Mouse (Mus musculus): ENCODE measurements at regions not wholly inside any gene's neighbourhood (a gene's known extent, or its start where the extent isn't known, plus 50 kb on each side); places are given as distances from the start of the nearest gene placed in this dataset.
"Not testable (repeated sequence)": the region's sequence is repeated elsewhere in the genome, so short reads cannot be mapped to it uniquely, and the experiment has no call there.

- 41% methylated on average over 3 of the region's 3 CpGs for WGBS
- no peaks in the 10 kb centered on the region for H3K9me3 ChIP-seq
- no peak overlapping the region for H3K27ac ChIP-seq (replicated peaks)
- no peak for ATAC-seq (ENCODE audit: extremely low read depth, insufficient number of reproducible peaks, low FRiP score, low TSS enrichment)
- H3K27me3 ChIP-seq (replicated peaks), result no peaks in the 10 kb centered on the region
- no peaks in the 10 kb centered on the region for H3K36me3 ChIP-seq
- H3K9ac ChIP-seq, result no peak overlapping the region
- H3K4me1 ChIP-seq, result 0 out of 2 replicates have a peak, but pooled peaks cover 3% of the 10 kb centered on the region
- H3K4me3 ChIP-seq, result no peak overlapping the region
- H3K4me2 ChIP-seq, result no peak overlapping the region
These were observed 112.2 kb upstream of the Plxna2 start for GRCm38 (mm10) chr1:194505826-194506225.

- no peak overlapping the region for H3K4me2 ChIP-seq
- H3K27ac ChIP-seq (replicated peaks), result no peak overlapping the region
- H3K4me1 ChIP-seq, result 0 out of 2 replicates have a peak, but pooled peaks cover 3% of the 10 kb centered on the region
- no peak overlapping the region for H3K4me3 ChIP-seq
- no peak overlapping the region for H3K9ac ChIP-seq
- no peaks in the 10 kb centered on the region for H3K27me3 ChIP-seq (replicated peaks)
- H3K9me3 ChIP-seq, result no peaks in the 10 kb centered on the region
- no peaks in the 10 kb centered on the region for H3K36me3 ChIP-seq
- ATAC-seq (ENCODE audit: extremely low read depth, insufficient number of reproducible peaks, low FRiP score, low TSS enrichment), result no peak
These were observed 113.8 kb upstream of the Plxna2 start for GRCm38 (mm10) chr1:194504207-194504606.

GRCm38 (mm10) chr1:194503517-194503916 lies 114.5 kb upstream of the Plxna2 start:
- Histone ChIP-seq H3K36me3 (no peaks in the 10 kb centered on the region), H3K4me1 (0 out of 2 replicates have a peak, but pooled peaks cover 3% of the 10 kb centered on the region), H3K4me2 (no peak overlapping the region), H3K27me3 (replicated peaks) (no peaks in the 10 kb centered on the region), H3K27ac (replicated peaks) (no peak overlapping the region), H3K9ac (no peak overlapping the region), H3K4me3 (no peak overlapping the region), H3K9me3 (no peaks in the 10 kb centered on the region)
- WGBS, result 66% methylated on average over 3 of the region's 3 CpGs
- ATAC-seq (ENCODE audit: extremely low read depth, insufficient number of reproducible peaks, low FRiP score, low TSS enrichment), result no peak

GRCm38 (mm10) chr1:194496424-194496823 lies 121.6 kb upstream of the Plxna2 start:
- ATAC-seq (ENCODE audit: extremely low read depth, insufficient number of reproducible peaks, low FRiP score, low TSS enrichment), result no peak
- no peak overlapping the region for H3K27ac ChIP-seq (replicated peaks)
- no peaks in the 10 kb centered on the region for H3K9me3 ChIP-seq
- H3K4me2 ChIP-seq, result no peak overlapping the region
- H3K27me3 ChIP-seq (replicated peaks), result no peaks in the 10 kb centered on the region
- H3K36me3 ChIP-seq, result no peaks in the 10 kb centered on the region
- no peaks in the 10 kb centered on the region for H3K4me1 ChIP-seq
- WGBS, result 54% methylated on average over 2 of the region's 2 CpGs
- no peak overlapping the region for H3K9ac ChIP-seq
- H3K4me3 ChIP-seq, result no peak overlapping the region

- Histone ChIP-seq H3K4me2 (no peak overlapping the region), H3K9me3 (no peaks in the 10 kb centered on the region), H3K27ac (replicated peaks) (no peak overlapping the region), H3K4me1 (no peaks in the 10 kb centered on the region), H3K4me3 (no peak overlapping the region), H3K27me3 (replicated peaks) (no peaks in the 10 kb centered on the region), H3K9ac (no peak overlapping the region), H3K36me3 (no peaks in the 10 kb centered on the region)
- no peak for ATAC-seq (ENCODE audit: extremely low read depth, insufficient number of reproducible peaks, low FRiP score, low TSS enrichment)
These were observed 126.9 kb upstream of the Plxna2 start for GRCm38 (mm10) chr1:194491111-194491510.

GRCm38 (mm10) chr1:194488126-194488525 lies 129.9 kb upstream of the Plxna2 start:
- H3K36me3 ChIP-seq, result no peaks in the 10 kb centered on the region
- no peak for ATAC-seq (ENCODE audit: extremely low read depth, insufficient number of reproducible peaks, low FRiP score, low TSS enrichment)

GRCm38 (mm10) chr1:194482717-194483059 lies 135.3 kb upstream of the Plxna2 start:
- H3K4me1 ChIP-seq, result peaks cover 6% of the 10 kb centered on the region
- no peak overlapping the region for H3K9ac ChIP-seq
- ATAC-seq (ENCODE audit: extremely low read depth, insufficient number of reproducible peaks, low FRiP score, low TSS enrichment), result no peak
- H3K27me3 ChIP-seq (replicated peaks), result no peaks in the 10 kb centered on the region
- no peaks in the 10 kb centered on the region for H3K36me3 ChIP-seq
- no peak overlapping the region for H3K4me2 ChIP-seq
- H3K4me3 ChIP-seq, result no peak overlapping the region
- H3K27ac ChIP-seq (replicated peaks), result no peak overlapping the region
- H3K9me3 ChIP-seq, result no peaks in the 10 kb centered on the region

More at GRCm38 (mm10) chr1:194488126-194488525, 129.9 kb upstream of the Plxna2 start:
- H3K9ac ChIP-seq, result no peak overlapping the region
- H3K27me3 ChIP-seq (replicated peaks), result no peaks in the 10 kb centered on the region
- H3K4me1 ChIP-seq, result no peaks in the 10 kb centered on the region
- no peak overlapping the region for H3K27ac ChIP-seq (replicated peaks)
- no peak overlapping the region for H3K4me3 ChIP-seq
- H3K4me2 ChIP-seq, result no peak overlapping the region
- no peaks in the 10 kb centered on the region for H3K9me3 ChIP-seq

- Histone ChIP-seq H3K36me3 (no peaks in the 10 kb centered on the region), H3K27ac (replicated peaks) (no peak overlapping the region), H3K4me1 (peaks cover 6% of the 10 kb centered on the region), H3K27me3 (replicated peaks) (no peaks in the 10 kb centered on the region), H3K4me2 (no peak overlapping the region), H3K9ac (no peak overlapping the region), H3K4me3 (no peak overlapping the region), H3K9me3 (no peaks in the 10 kb centered on the region)
- no peak for ATAC-seq (ENCODE audit: extremely low read depth, insufficient number of reproducible peaks, low FRiP score, low TSS enrichment)
- WGBS, result 34% methylated on average over 6 of the region's 6 CpGs
These were observed 135.9 kb upstream of the Plxna2 start for GRCm38 (mm10) chr1:194482001-194482716.

GRCm38 (mm10) chr1:194471281-194471680 lies 146.7 kb upstream of the Plxna2 start:
- H3K4me3 ChIP-seq; H3K4me1 ChIP-seq; H3K36me3 ChIP-seq; ATAC-seq (ENCODE audit: extremely low read depth, insufficient number of reproducible peaks, low FRiP score, low TSS enrichment); H3K9me3 ChIP-seq; H3K9ac ChIP-seq; H3K27me3 ChIP-seq (replicated peaks); H3K4me2 ChIP-seq; H3K27ac ChIP-seq (replicated peaks): not testable (repeated sequence)
- WGBS, result 75% methylated on average over 2 of the region's 2 CpGs

- Histone ChIP-seq H3K9me3 (no peaks in the 10 kb centered on the region), H3K9ac (no peak overlapping the region), H3K4me1 (no peaks in the 10 kb centered on the region), H3K4me2 (no peak overlapping the region), H3K27me3 (replicated peaks) (no peaks in the 10 kb centered on the region), H3K36me3 (no peaks in the 10 kb centered on the region), H3K27ac (replicated peaks) (no peak overlapping the region), H3K4me3 (no peak overlapping the region)
- ATAC-seq (ENCODE audit: extremely low read depth, insufficient number of reproducible peaks, low FRiP score, low TSS enrichment), result no peak
- 82% methylated on average over 1 of the region's 1 CpGs for WGBS
These were observed 165.5 kb upstream of the Plxna2 start for GRCm38 (mm10) chr1:194452480-194452879.

GRCm38 (mm10) chr1:194443681-194444080 lies 174.3 kb upstream of the Plxna2 start:
- Histone ChIP-seq H3K36me3 (no peaks in the 10 kb centered on the region), H3K27me3 (replicated peaks) (no peaks in the 10 kb centered on the region), H3K4me1 (no peaks in the 10 kb centered on the region), H3K4me2 (no peak overlapping the region), H3K4me3 (no peak overlapping the region), H3K27ac (replicated peaks) (no peak overlapping the region), H3K9me3 (no peaks in the 10 kb centered on the region), H3K9ac (no peak overlapping the region)
- 78% methylated on average over 1 of the region's 1 CpGs for WGBS
- no peak for ATAC-seq (ENCODE audit: extremely low read depth, insufficient number of reproducible peaks, low FRiP score, low TSS enrichment)

- Histone ChIP-seq H3K4me3 (no peak overlapping the region), H3K36me3 (no peaks in the 10 kb centered on the region), H3K27ac (replicated peaks) (no peak overlapping the region), H3K9ac (no peak overlapping the region), H3K4me2 (no peak overlapping the region), H3K4me1 (no peaks in the 10 kb centered on the region), H3K9me3 (no peaks in the 10 kb centered on the region), H3K27me3 (replicated peaks) (no peaks in the 10 kb centered on the region)
- WGBS, result 73% methylated on average over 5 of the region's 5 CpGs
- ATAC-seq (ENCODE audit: extremely low read depth, insufficient number of reproducible peaks, low FRiP score, low TSS enrichment), result no peak
These were observed 180.7 kb upstream of the Plxna2 start for GRCm38 (mm10) chr1:194437301-194437700.

All from heart, embryonic 13.5 days (tissue).